Mouse (Mus musculus): Measurements from ENCODE around the gene Azi2. TPM values are rescaled to one million over a fixed set of nuclear protein-coding genes. Genes with fewer than 3 reads are reported as not detected.

The Azi2 gene
- total RNA-seq (2015; ENCODE audit: low replicate concordance) (50.3 and 60.4 TPM in 2 replicates), total RNA-seq (2017; ENCODE audit: low replicate concordance) (56.3 and 87.4 TPM in 2 replicates)

GRCm38 (mm10) chr9:118040218-118041021, at the start of gene Azi2:
TSS of gene Azi2 (plus strand) at chr9:118040499.
- peak; percentile 97 for ATAC-seq (replicated peaks; ENCODE audit: low FRiP score, poor library complexity, severe bottlenecking)

GRCm38 (mm10) chr9:117996631-117997030, 43.7 kb upstream of the Azi2 start:
- ATAC-seq (replicated peaks; ENCODE audit: low FRiP score, poor library complexity, severe bottlenecking), result no peak

- ATAC-seq (replicated peaks; ENCODE audit: low FRiP score, poor library complexity, severe bottlenecking), result no peak
Measured at GRCm38 (mm10) chr9:118001488-118001887, 38.8 kb upstream of the Azi2 start.

- ATAC-seq (replicated peaks; ENCODE audit: low FRiP score, poor library complexity, severe bottlenecking), result no peak
Measured at GRCm38 (mm10) chr9:118003218-118003886, 36.9 kb upstream of the Azi2 start.

- no peak for ATAC-seq (replicated peaks; ENCODE audit: low FRiP score, poor library complexity, severe bottlenecking)
Measured at GRCm38 (mm10) chr9:118003937-118004336, 36.4 kb upstream of the Azi2 start.

GRCm38 (mm10) chr9:118012928-118013327, 27.4 kb upstream of the Azi2 start:
- no peak for ATAC-seq (replicated peaks; ENCODE audit: low FRiP score, poor library complexity, severe bottlenecking)

GRCm38 (mm10) chr9:118024966-118025365, 15.3 kb upstream of the Azi2 start:
- ATAC-seq (replicated peaks; ENCODE audit: low FRiP score, poor library complexity, severe bottlenecking), result no peak

GRCm38 (mm10) chr9:118029490-118029889, 10.8 kb upstream of the Azi2 start:
- ATAC-seq (replicated peaks; ENCODE audit: low FRiP score, poor library complexity, severe bottlenecking), result no peak

GRCm38 (mm10) chr9:118030252-118030651, 10.0 kb upstream of the Azi2 start:
- ATAC-seq (replicated peaks; ENCODE audit: low FRiP score, poor library complexity, severe bottlenecking), result no peak

GRCm38 (mm10) chr9:118031694-118032093, 8.6 kb upstream of the Azi2 start:
- ATAC-seq (replicated peaks; ENCODE audit: low FRiP score, poor library complexity, severe bottlenecking), result no peak

- no peak for ATAC-seq (replicated peaks; ENCODE audit: low FRiP score, poor library complexity, severe bottlenecking)
Measured at GRCm38 (mm10) chr9:118034990-118035389, 5.3 kb upstream of the Azi2 start.

- peak; percentile 33 for ATAC-seq (replicated peaks; ENCODE audit: low FRiP score, poor library complexity, severe bottlenecking)
Measured at GRCm38 (mm10) chr9:118041022-118041400, 712 bp downstream of the Azi2 start.

- no peak for ATAC-seq (replicated peaks; ENCODE audit: low FRiP score, poor library complexity, severe bottlenecking)
Measured at GRCm38 (mm10) chr9:118041646-118042045, 1.3 kb downstream of the Azi2 start.

- ATAC-seq (replicated peaks; ENCODE audit: low FRiP score, poor library complexity, severe bottlenecking), result no peak
Measured at GRCm38 (mm10) chr9:118042738-118043137, 2.4 kb downstream of the Azi2 start.

GRCm38 (mm10) chr9:118043581-118043980, 3.3 kb downstream of the Azi2 start:
- ATAC-seq (replicated peaks; ENCODE audit: low FRiP score, poor library complexity, severe bottlenecking), result no peak

- no peak for ATAC-seq (replicated peaks; ENCODE audit: low FRiP score, poor library complexity, severe bottlenecking)
Measured at GRCm38 (mm10) chr9:118045011-118045533, 4.8 kb downstream of the Azi2 start.

- peak; percentile 87 for ATAC-seq (replicated peaks; ENCODE audit: low FRiP score, poor library complexity, severe bottlenecking)
Measured at GRCm38 (mm10) chr9:118053286-118053685, 13.0 kb downstream of the Azi2 start.

GRCm38 (mm10) chr9:118059101-118059500, 18.8 kb downstream of the Azi2 start:
- ATAC-seq (replicated peaks; ENCODE audit: low FRiP score, poor library complexity, severe bottlenecking), result no peak

GRCm38 (mm10) chr9:118070442-118070841, 30.1 kb downstream of the Azi2 start:
- ATAC-seq (replicated peaks; ENCODE audit: low FRiP score, poor library complexity, severe bottlenecking), result no peak

- ATAC-seq (replicated peaks; ENCODE audit: low FRiP score, poor library complexity, severe bottlenecking), result no peak
Measured at GRCm38 (mm10) chr9:118071337-118071736, 31.0 kb downstream of the Azi2 start.

- ATAC-seq (replicated peaks; ENCODE audit: low FRiP score, poor library complexity, severe bottlenecking), result peak; percentile 75
Measured at GRCm38 (mm10) chr9:118072101-118072500, 31.8 kb downstream of the Azi2 start.

All from erythroblast, adult 5-6 weeks (primary cell).